Mouse (Mus musculus) heart, adult 2 months (tissue): ENCODE results near the gene Mtch1. TPM values are rescaled to one million over a fixed set of nuclear protein-coding genes. Genes with fewer than 3 reads are reported as not detected.

Experiments
- DNase-seq, 2 experiments: peaks; one replicate each; pipeline ENCODE4 v3.0.0; 2021
- H3K27ac ChIP-seq: fragments of 200-600 bp; 2 replicates; pipeline ENCODE4 v1.8.1; 2022
- H3K27me3 ChIP-seq: fragments of 200-500 bp; 2 replicates; pipeline ENCODE4 v1.6.1; 2012; ENCODE audit warnings: mild to moderate bottlenecking, low read length, inconsistent platforms, mixed read lengths; ENCODE audit not compliant: control insufficient read depth, insufficient read depth
- H3K36me3 ChIP-seq: fragments of 200-500 bp; 2 replicates; pipeline ENCODE4 v1.6.1; 2012; ENCODE audit warnings: low read length, inconsistent platforms; ENCODE audit not compliant: control insufficient read depth, insufficient read depth
- H3K4me1 ChIP-seq: fragments of 200-500 bp; 2 replicates; pipeline ENCODE4 v1.6.1; 2011; ENCODE audit warnings: low read length; ENCODE audit not compliant: control insufficient read depth, insufficient read depth
- H3K4me3 ChIP-seq: fragments of 200-600 bp; 2 replicates; pipeline ENCODE4 v1.8.1; 2022
- H3K79me2 ChIP-seq: fragments of 200-500 bp; replicated peaks from 2 replicates; pipeline ENCODE4 v1.6.1; 2012; ENCODE audit warnings: mild to moderate bottlenecking, inconsistent platforms, low read length, moderate library complexity, mixed read lengths; ENCODE audit not compliant: control insufficient read depth, insufficient read depth
- H3K9ac ChIP-seq: fragments of 200-500 bp; 2 replicates; pipeline ENCODE4 v1.6.1; 2012; ENCODE audit warnings: low read depth, mild to moderate bottlenecking, control low read depth, inconsistent platforms, low read length, mixed read lengths
- CTCF ChIP-seq: fragments of 200-600 bp; IDR thresholded peaks from 2 replicates; pipeline ENCODE4 v1.8.1; 2022; ENCODE audit warnings: antibody characterized with exemption, mild to moderate bottlenecking, moderate library complexity
- EP300 ChIP-seq: fragments of 200-500 bp; IDR thresholded peaks from 2 replicates; pipeline ENCODE4 v1.6.1; 2011; ENCODE audit warnings: low read depth, low read length, control low read depth; ENCODE audit not compliant: insufficient read depth
- POLR2A ChIP-seq: fragments of 200-500 bp; IDR thresholded peaks from 2 replicates; pipeline ENCODE4 v1.6.1; 2011; ENCODE audit warnings: mild to moderate bottlenecking, low read depth, low read length, control low read depth; ENCODE audit not compliant: insufficient read depth
- WGBS: fragments of 180-500 bp; shearing (Covaris S2); methylation state at CpG from one replicate; pipeline ENCODE4 v1.1.7; 2018; 5-methylcytosine and 5-hydroxymethylcytosine counted together
- intact Hi-C: fragments of 180-260 bp; cut with DNase I; formaldehyde crosslinking; loops from one replicate; pipeline ENCODE4 v1.15.1; 2025
- polyA plus RNA-seq: library from polyadenylated mRNA; depleted of rRNA; stranded (reverse); fragments of >200 nt; gene quantifications from 2 replicates; pipeline ENCODE4 v1.2.3, GENCODE M21; 2012
- total RNA-seq, 2 experiments: library from RNA; stranded (reverse); gene quantifications; 2 replicates each; pipeline ENCODE4 v1.2.3; 2021

Mtch1 gene
- total and polyA plus RNA-seq, 3 experiments = 186 to 234 (median 203) TPM

GRCm38 (mm10) chr17:29394106-29394760, 46.5 kb upstream of the Mtch1 start:
- Histone ChIP-seq H3K27ac (0 out of 2 replicates have a peak overlapping the region, but pooled peaks have one; percentile 52), H3K9ac (no peak overlapping the region), H3K4me3 (no peak overlapping the region), H3K4me1 (peaks cover 9% of the 10 kb centered on the region), H3K27me3 (no peaks in the 10 kb centered on the region), H3K36me3 (no peaks in the 10 kb centered on the region), H3K79me2 (no peaks in the 10 kb centered on the region)
- DNase-seq = peak in 1 of 2 experiments; percentile 35
- no peak for TF ChIP-seq EP300
- no peak for TF ChIP-seq CTCF
- no peak for TF ChIP-seq POLR2A
- WGBS = 27% methylated on average over 9 of the region's 9 CpGs
- intact Hi-C loops = loop anchor here (2.0 kb wide), 1 partner anchor 13 kb away; no protein-coding TSS in a partner anchor

- Histone ChIP-seq H3K27me3 (no peaks in the 10 kb centered on the region), H3K36me3 (no peaks in the 10 kb centered on the region), H3K79me2 (no peaks in the 10 kb centered on the region), H3K9ac (no peak overlapping the region), H3K4me3 (no peak overlapping the region), H3K4me1 (peaks cover 4% of the 10 kb centered on the region), H3K27ac (no peak overlapping the region)
- intact Hi-C loops = loop anchor here (2.0 kb wide), 1 partner anchor 13 kb away; no protein-coding TSS in a partner anchor
- WGBS = 67% methylated on average over 14 of the region's 14 CpGs
- TF ChIP-seq CTCF (no peak), EP300 (no peak), POLR2A (no peak)
- DNase-seq = peak in 1 of 2 experiments; percentile 45
Observed at GRCm38 (mm10) chr17:29393335-29394089, 45.8 kb upstream of the Mtch1 start.

- WGBS = 46% methylated on average over 8 of the region's 8 CpGs
- intact Hi-C loops = no loop called here
Observed at GRCm38 (mm10) chr17:29391280-29391679, 43.5 kb upstream of the Mtch1 start.

GRCm38 (mm10) chr17:29388978-29389377, 41.2 kb upstream of the Mtch1 start:
- H3K27ac ChIP-seq = no peak overlapping the region
- TF ChIP-seq EP300 (no peak), POLR2A (no peak), CTCF (no peak)
- H3K79me2 ChIP-seq = no peaks in the 10 kb centered on the region
- intact Hi-C loops = no loop called here
- H3K4me3 ChIP-seq = no peak overlapping the region
- no peaks in the 10 kb centered on the region for H3K36me3 ChIP-seq
- DNase-seq = peak in 1 of 2 experiments; percentile 58
- no peak overlapping the region for H3K9ac ChIP-seq
- no peaks in the 10 kb centered on the region for H3K27me3 ChIP-seq
- peaks cover 1% of the 10 kb centered on the region; the same call in 1 of the 2 replicates for H3K4me1 ChIP-seq
- WGBS = 70% methylated on average over 11 of the region's 11 CpGs

More at GRCm38 (mm10) chr17:29391280-29391679, 43.5 kb upstream of the Mtch1 start:
- no peak for DNase-seq
- Histone ChIP-seq H3K9ac (no peak overlapping the region), H3K36me3 (no peaks in the 10 kb centered on the region), H3K79me2 (no peaks in the 10 kb centered on the region), H3K27me3 (no peaks in the 10 kb centered on the region), H3K27ac (no peak overlapping the region), H3K4me3 (no peak overlapping the region), H3K4me1 (peaks cover 1% of the 10 kb centered on the region)
- no peak for TF ChIP-seq POLR2A
- no peak for TF ChIP-seq CTCF
- TF ChIP-seq EP300 = no peak

- Histone ChIP-seq H3K79me2 (no peaks in the 10 kb centered on the region), H3K9ac (no peak overlapping the region), H3K27ac (no peak overlapping the region), H3K4me1 (0 out of 2 replicates have a peak, but pooled peaks cover 1% of the 10 kb centered on the region), H3K36me3 (no peaks in the 10 kb centered on the region), H3K27me3 (no peaks in the 10 kb centered on the region), H3K4me3 (no peak overlapping the region)
- intact Hi-C loops = no loop called here
- no peak for DNase-seq
- WGBS = 80% methylated on average over 6 of the region's 6 CpGs
- TF ChIP-seq CTCF (no peak), POLR2A (no peak), EP300 (no peak)
Observed at GRCm38 (mm10) chr17:29385746-29386145, 38.0 kb upstream of the Mtch1 start.
